Mouse (Mus musculus): ENCODE measurements around the gene Tom1l1.

DNA sequence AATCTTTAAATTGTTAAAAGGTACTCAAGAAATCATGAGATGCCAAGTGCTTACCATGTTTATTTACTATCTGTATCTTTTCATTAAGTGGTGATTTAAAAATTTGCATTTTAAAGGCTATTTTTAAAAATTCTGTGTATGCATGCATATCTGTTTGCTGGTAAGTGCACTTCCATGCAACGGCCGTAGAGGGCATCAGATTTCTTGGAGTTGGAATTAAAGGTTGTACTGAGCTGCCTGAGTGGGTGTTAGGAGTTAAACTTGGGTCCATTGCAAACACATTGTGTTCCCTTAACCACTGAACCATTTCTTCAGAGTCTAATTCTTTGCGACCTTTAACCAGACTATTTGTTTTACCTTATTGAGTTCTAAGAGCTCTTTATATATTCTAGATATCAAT, 29.6 kb upstream of the Tom1l1 start:
- TF ChIP-seq GATA1 (IDR thresholded peaks at IDR 0.05; ENCODE audit: borderline replicate concordance, low read length) (no peak), FLI1 (IDR thresholded peaks at IDR 0.05; ENCODE audit: low read length) (no peak)
